In the genomic region with DNA sequence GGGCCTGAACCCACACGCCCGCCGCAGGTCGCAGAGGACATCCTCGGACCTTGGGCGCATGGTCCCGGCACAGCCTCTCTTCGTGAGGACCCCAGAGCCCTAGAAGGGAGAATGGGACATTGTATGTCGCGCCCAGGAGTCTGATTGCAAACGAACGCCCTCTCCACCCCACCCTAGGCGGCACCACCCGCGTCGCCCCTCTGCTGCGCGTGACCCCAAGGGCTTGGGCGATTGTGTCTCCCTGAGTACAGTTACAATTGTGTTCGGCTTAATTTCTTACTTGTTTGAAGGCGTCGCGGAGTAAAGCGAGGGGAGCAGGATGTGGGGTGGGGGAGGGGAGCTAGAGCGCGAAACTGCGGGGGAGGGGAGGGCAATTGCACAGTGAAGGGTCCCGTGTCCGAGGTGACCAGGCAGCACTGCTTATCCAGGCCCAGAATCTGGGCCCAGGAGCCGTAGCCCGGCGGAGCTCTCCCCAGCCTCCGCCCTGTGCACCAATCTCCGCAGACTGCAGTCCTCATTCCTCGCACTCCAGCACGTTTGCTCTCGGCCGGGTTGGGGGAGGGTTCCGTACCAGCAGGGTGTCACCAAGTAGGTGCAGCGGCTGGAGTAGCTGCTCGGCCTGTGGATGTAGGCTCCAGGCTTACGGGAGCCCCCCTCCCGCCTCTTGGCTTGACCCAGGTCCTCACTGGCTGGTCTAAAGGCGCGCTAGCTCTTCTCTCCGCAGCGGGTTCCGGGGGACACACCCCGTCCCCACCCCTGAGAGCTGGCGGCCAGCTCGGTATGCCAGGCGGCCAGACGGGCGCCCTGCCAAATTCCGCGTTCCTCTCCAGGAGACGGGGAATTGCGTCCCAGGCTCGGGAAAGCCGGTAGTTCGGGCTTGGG, we compare ENCODE assay signal across 8 mouse cellular contexts. TPM values are rescaled to one million over a fixed set of nuclear protein-coding genes. Genes with fewer than 3 reads are reported as not detected.
DNase-seq lines count a peak whose midpoint lies in the region; ATAC-seq lines count a peak whose summit lies in the region.

No protein-coding gene starts in this region.

- ATAC-seq in heart, embryonic 11.5 days (replicated peaks; ENCODE audit: insufficient number of reproducible peaks, low FRiP score, low TSS enrichment) = peak; percentile 71
- peak; percentile 74 for ATAC-seq in kidney, embryonic 16.5 days (ENCODE audit: low FRiP score, low TSS enrichment)
- peak; percentile 55 for ATAC-seq in liver, embryonic 11.5 days (replicated peaks; ENCODE audit: low FRiP score)
- ATAC-seq in stomach, embryonic 15.5 days (ENCODE audit: insufficient read depth, low FRiP score, low read depth) = peak; percentile 77

- H3K27me3 ChIP-seq in erythroblast, embryonic 14.5 days (ENCODE audit: control insufficient read depth) = peaks cover 100% of the 10 kb centered on the region
- H3K27me3 ChIP-seq in heart, embryonic 11.5 days (ENCODE audit: control insufficient read depth, insufficient read depth, low read length) = no peaks in the 10 kb centered on the region
- no peaks in the 10 kb centered on the region for H3K27me3 ChIP-seq in kidney, embryonic 16.5 days (ENCODE audit: insufficient read depth, low read length)
- peaks cover 36% of the 10 kb centered on the region for H3K27me3 ChIP-seq in liver, embryonic 11.5 days (replicated peaks; ENCODE audit: control insufficient read depth, insufficient read depth, low read length)
- H3K27me3 ChIP-seq in stomach, embryonic 15.5 days (replicated peaks) = no peaks in the 10 kb centered on the region

- peak; percentile 90 for DNase-seq in 416B (ENCODE audit: low read depth)
- peak; percentile 74 to 77 for DNase-seq in adrenal gland, postnatal 4 days (ENCODE audit: low spot score in 2 of 2)
- peak; percentile 85 for DNase-seq in liver, embryonic 11.5 days (ENCODE audit: low spot score)
- peak; percentile 73 for DNase-seq in naive thymus-derived CD4-positive, alpha-beta T cell, adult 2 months (ENCODE audit: low read depth)

- WGBS in heart, embryonic 11.5 days (ENCODE audit: insufficient replicate concordance) = under 1% methylated on average over 61 of the region's 61 CpGs
- WGBS in kidney, embryonic 16.5 days = under 1% methylated on average over 61 of the region's 61 CpGs
- WGBS in liver, embryonic 11.5 days = under 1% methylated on average over 59 of the region's 61 CpGs
- WGBS in stomach, embryonic 15.5 days = 0% methylated on average over 61 of the region's 61 CpGs

- H3K27ac ChIP-seq in heart, embryonic 11.5 days (ENCODE audit: low read depth, low read length) = peak overlapping the region; percentile 100
- peak overlapping the region; percentile 100 for H3K27ac ChIP-seq in kidney, embryonic 16.5 days (ENCODE audit: low read length)
- peak overlapping the region; percentile 95 for H3K27ac ChIP-seq in liver, embryonic 11.5 days (ENCODE audit: low read depth, low read length)
- H3K27ac ChIP-seq in stomach, embryonic 15.5 days = peak overlapping the region; percentile 99

- H3K4me1 ChIP-seq in erythroblast, embryonic 14.5 days (ENCODE audit: control insufficient read depth) = peaks cover 33% of the 10 kb centered on the region
- peaks cover 29% of the 10 kb centered on the region for H3K4me1 ChIP-seq in heart, embryonic 11.5 days (ENCODE audit: control insufficient read depth, insufficient read depth, low read length)
- H3K4me1 ChIP-seq in kidney, embryonic 16.5 days (ENCODE audit: insufficient read depth, low read length) = peaks cover 42% of the 10 kb centered on the region
- peaks cover 18% of the 10 kb centered on the region for H3K4me1 ChIP-seq in liver, embryonic 11.5 days (replicated peaks; ENCODE audit: control insufficient read depth, insufficient read depth, low read length)
- peaks cover 16% of the 10 kb centered on the region for H3K4me1 ChIP-seq in stomach, embryonic 15.5 days

- H3K9me3 ChIP-seq in erythroblast, embryonic 14.5 days (ENCODE audit: control insufficient read depth, low read length) = peaks cover 12% of the 10 kb centered on the region; the same call in 1 of the 2 replicates
- no peaks in the 10 kb centered on the region for H3K9me3 ChIP-seq in heart, embryonic 11.5 days (replicated peaks; ENCODE audit: control insufficient read depth, low read length)
- no peaks in the 10 kb centered on the region for H3K9me3 ChIP-seq in kidney, embryonic 16.5 days (ENCODE audit: low read length)
- H3K9me3 ChIP-seq in liver, embryonic 11.5 days (ENCODE audit: control insufficient read depth, low read length) = no peaks in the 10 kb centered on the region
- no peaks in the 10 kb centered on the region for H3K9me3 ChIP-seq in stomach, embryonic 15.5 days

- H3K9ac ChIP-seq in heart, embryonic 11.5 days (ENCODE audit: low read depth, low read length) = peak overlapping the region; percentile 98
- H3K9ac ChIP-seq in kidney, embryonic 16.5 days (replicated peaks; ENCODE audit: low read length) = peak overlapping the region; percentile 75
- peak overlapping the region; percentile 82 for H3K9ac ChIP-seq in liver, embryonic 11.5 days (ENCODE audit: low read depth, low read length)
- H3K9ac ChIP-seq in stomach, embryonic 15.5 days = peak overlapping the region; percentile 92

- peak overlapping the region; percentile 65 for H3K4me3 ChIP-seq in erythroblast, embryonic 14.5 days (replicated peaks)
- H3K4me3 ChIP-seq in heart, embryonic 11.5 days (ENCODE audit: low read depth, low read length) = peak overlapping the region; percentile 73
- peak overlapping the region; percentile 61 for H3K4me3 ChIP-seq in kidney, embryonic 16.5 days (ENCODE audit: low read length)
- peak overlapping the region; percentile 68 for H3K4me3 ChIP-seq in liver, embryonic 11.5 days (ENCODE audit: low read depth, low read length)
- H3K4me3 ChIP-seq in stomach, embryonic 15.5 days (replicated peaks) = peak overlapping the region; percentile 73

- no peaks in the 10 kb centered on the region for H3K36me3 ChIP-seq in erythroblast, embryonic 14.5 days (ENCODE audit: control insufficient read depth)
- no peaks in the 10 kb centered on the region for H3K36me3 ChIP-seq in heart, embryonic 11.5 days (ENCODE audit: control insufficient read depth, insufficient read depth, low read length)
- no peaks in the 10 kb centered on the region for H3K36me3 ChIP-seq in kidney, embryonic 16.5 days (ENCODE audit: insufficient read depth, low read length)
- no peaks in the 10 kb centered on the region for H3K36me3 ChIP-seq in liver, embryonic 11.5 days (ENCODE audit: control insufficient read depth, insufficient read depth, low read length)
- no peaks in the 10 kb centered on the region for H3K36me3 ChIP-seq in stomach, embryonic 15.5 days

- peak overlapping the region; percentile 98 for H3K4me2 ChIP-seq in heart, embryonic 11.5 days
- H3K4me2 ChIP-seq in kidney, embryonic 16.5 days (replicated peaks; ENCODE audit: low read depth, low read length) = peak overlapping the region; percentile 90
- H3K4me2 ChIP-seq in liver, embryonic 11.5 days = peak overlapping the region; percentile 94
- H3K4me2 ChIP-seq in stomach, embryonic 15.5 days = peak overlapping the region; percentile 98

RNA-seq across cellular contexts. Expression of gene A930004D18Rik, which starts 9.2 kb away (rescaled TPM):
- 1 to 10 TPM; 3.1 to 4.7 TPM for total RNA-seq in adrenal gland, postnatal 4 days (2021)
- polyA plus RNA-seq in erythroblast, embryonic 14.5 days (2012) = not detected in 2 replicates
- 7.1 and 9.1 TPM in 2 replicates for polyA plus RNA-seq in heart, embryonic 11.5 days (2014; fragmentation: Nextera tagmentation; extraction: Ambion mirVana)
- 14.1 and 16.2 TPM in 2 replicates for polyA plus RNA-seq in kidney, embryonic 16.5 days (2015; fragmentation: Nextera tagmentation; extraction: Ambion mirVana)
- 3.4 and 3.9 TPM in 2 replicates for polyA plus RNA-seq in liver, embryonic 11.5 days (2014; fragmentation: Nextera tagmentation; extraction: Ambion mirVana)
- polyA plus RNA-seq in stomach, embryonic 15.5 days (2015; fragmentation: Nextera tagmentation; extraction: Ambion mirVana) = 11.3 and 12.7 TPM in 2 replicates

RNA-seq across cellular contexts. Expression of gene Skida1, which starts 20.5 kb away (rescaled TPM):
- total RNA-seq in adrenal gland, postnatal 4 days (2021) = 10 to 100 TPM in 1 of 2 experiments, 1 to 10 TPM in 1; 9.9 to 11.3 TPM
- polyA plus RNA-seq in erythroblast, embryonic 14.5 days (2012) = not detected in 2 replicates
- 6.0 and 6.4 TPM in 2 replicates for polyA plus RNA-seq in heart, embryonic 11.5 days (2014; fragmentation: Nextera tagmentation; extraction: Ambion mirVana)
- polyA plus RNA-seq in kidney, embryonic 16.5 days (2015; fragmentation: Nextera tagmentation; extraction: Ambion mirVana) = 8.8 and 9.2 TPM in 2 replicates
- polyA plus RNA-seq in liver, embryonic 11.5 days (2014; fragmentation: Nextera tagmentation; extraction: Ambion mirVana) = 1.6 and 2.4 TPM in 2 replicates
- polyA plus RNA-seq in stomach, embryonic 15.5 days (2015; fragmentation: Nextera tagmentation; extraction: Ambion mirVana) = 4.0 TPM in 2 replicates

RNA-seq across cellular contexts. Expression of gene Mllt10, which starts 26.7 kb away (rescaled TPM):
- total RNA-seq in adrenal gland, postnatal 4 days (2021) = 10 to 100 TPM; 62.2 to 64.8 TPM
- 1.3 and 1.5 TPM in 2 replicates for polyA plus RNA-seq in erythroblast, embryonic 14.5 days (2012)
- polyA plus RNA-seq in heart, embryonic 11.5 days (2014; fragmentation: Nextera tagmentation; extraction: Ambion mirVana) = 25.9 and 36.4 TPM in 2 replicates
- 63.4 and 73.6 TPM in 2 replicates for polyA plus RNA-seq in kidney, embryonic 16.5 days (2015; fragmentation: Nextera tagmentation; extraction: Ambion mirVana)
- polyA plus RNA-seq in liver, embryonic 11.5 days (2014; fragmentation: Nextera tagmentation; extraction: Ambion mirVana) = 34.0 and 39.9 TPM in 2 replicates
- 52.2 and 59.1 TPM in 2 replicates for polyA plus RNA-seq in stomach, embryonic 15.5 days (2015; fragmentation: Nextera tagmentation; extraction: Ambion mirVana)

RNA-seq across cellular contexts. Expression of gene H2al2a, which starts 31.6 kb away (rescaled TPM):
- total RNA-seq in adrenal gland, postnatal 4 days (2021) = not detected
- polyA plus RNA-seq in erythroblast, embryonic 14.5 days (2012) = not detected in 2 replicates
- not detected in 2 replicates for polyA plus RNA-seq in heart, embryonic 11.5 days (2014; fragmentation: Nextera tagmentation; extraction: Ambion mirVana)
- not detected in 2 replicates for polyA plus RNA-seq in kidney, embryonic 16.5 days (2015; fragmentation: Nextera tagmentation; extraction: Ambion mirVana)
- not detected in 2 replicates for polyA plus RNA-seq in liver, embryonic 11.5 days (2014; fragmentation: Nextera tagmentation; extraction: Ambion mirVana)
- polyA plus RNA-seq in stomach, embryonic 15.5 days (2015; fragmentation: Nextera tagmentation; extraction: Ambion mirVana) = not detected in 2 replicates

Comparison
In these comparisons a context has a peak if more than half of its experiments do, and no peak if none do; other contexts are left out.
1. Peak in every context shown above with its lines: DNase-seq, ATAC-seq, H3K4me3 ChIP-seq and H3K27ac ChIP-seq.
2. RNA of gene Mllt10, which starts 26.7 kb away (polyA plus RNA-seq): 63.4 to 73.6 TPM in kidney, embryonic 16.5 days, 52.2 to 59.1 TPM in stomach, embryonic 15.5 days, 34.0 to 39.9 TPM in liver, embryonic 11.5 days and 25.9 to 36.4 TPM in heart, embryonic 11.5 days; 1.3 to 1.5 TPM in erythroblast, embryonic 14.5 days; every median in the first group is over 10 times any median in the second.